Mouse (Mus musculus): ENCODE results near the gene Gjb3.

Gjb3 gene

GRCm38 (mm10) chr4:127286907-127287306 is 43.7 kb downstream of the Gjb3 start:
- no peak for DNase-seq (ENCODE audit: low read depth, low spot score)

- DNase-seq (ENCODE audit: low read depth, low spot score), result no peak
Measured at GRCm38 (mm10) chr4:127279241-127279640, 51.4 kb downstream of the Gjb3 start.

- DNase-seq (ENCODE audit: low read depth, low spot score), result no peak
Measured at GRCm38 (mm10) chr4:127278451-127279001, 52.1 kb downstream of the Gjb3 start.

Data from 3T3-L1 (cell line).